Comparison of ENCODE assay signal across 30 mouse cellular contexts in genomic region chr10:93113968-93114367, GRCm38 (mm10). TPM values are rescaled to one million over a fixed set of nuclear protein-coding genes. Genes with fewer than 3 reads are reported as not detected.
DNase-seq lines count a peak whose midpoint lies in the region; ATAC-seq lines count a peak whose summit lies in the region.
"Had no signal": no experiment of that assay in that cellular context is flagged by ENCODE, and none has a peak within 500 bp of the region (broad histone marks: within the 10 kb centered on the region; RNA-seq: fewer than 3 reads in every experiment).

No protein-coding gene starts in this region.

- H3K9me3 ChIP-seq in forebrain, embryonic 16.5 days (ENCODE audit: control insufficient read depth, low read length), result no peaks in the 10 kb centered on the region; the same call in 1 of the 2 replicates
- H3K9me3 ChIP-seq: embryonic facial prominence, embryonic 12.5 days; embryonic facial prominence, embryonic 15.5 days; forebrain, embryonic 12.5 days; forebrain, embryonic 15.5 days; heart, embryonic 12.5 days; heart, embryonic 15.5 days had no signal

- ATAC-seq in forebrain, embryonic 16.5 days, result no peak
- ATAC-seq: activated CD4-positive, CD25-positive, alpha-beta regulatory T cell, adult 4 months; CD4-positive, CD25-positive, alpha-beta regulatory T cell, adult 4 months; forebrain, embryonic 15.5 days; hindbrain, postnatal 0 days; inflammation-experienced regulatory T-cells, adult 6 months; intestine, embryonic 16.5 days; Patski had no signal

- H3K9ac ChIP-seq in forebrain, embryonic 16.5 days (replicated peaks; ENCODE audit: low read depth, low read length), result no peak overlapping the region
- H3K9ac ChIP-seq: embryonic facial prominence, embryonic 12.5 days; embryonic facial prominence, embryonic 15.5 days; forebrain, embryonic 12.5 days; forebrain, embryonic 15.5 days; heart, embryonic 12.5 days; heart, embryonic 15.5 days; hindbrain, embryonic 14.5 days had no signal

- no peaks in the 10 kb centered on the region for H3K4me1 ChIP-seq in forebrain, embryonic 16.5 days (replicated peaks; ENCODE audit: control insufficient read depth, insufficient read depth, low read length)
- H3K4me1 ChIP-seq: embryonic facial prominence, embryonic 12.5 days; embryonic facial prominence, embryonic 15.5 days; forebrain, embryonic 12.5 days; forebrain, embryonic 15.5 days; heart, embryonic 12.5 days; heart, embryonic 15.5 days had no signal

- no peaks in the 10 kb centered on the region for H3K27me3 ChIP-seq in forebrain, embryonic 16.5 days (replicated peaks; ENCODE audit: control insufficient read depth, insufficient read depth, low read length)
- H3K27me3 ChIP-seq: embryonic facial prominence, embryonic 12.5 days; embryonic facial prominence, embryonic 15.5 days; forebrain, embryonic 15.5 days; heart, embryonic 12.5 days; heart, embryonic 15.5 days; Patski had no signal

- H3K4me2 ChIP-seq in forebrain, embryonic 16.5 days (ENCODE audit: low read length), result no peak overlapping the region
- H3K4me2 ChIP-seq: embryonic facial prominence, embryonic 12.5 days; embryonic facial prominence, embryonic 15.5 days; forebrain, embryonic 12.5 days; forebrain, embryonic 15.5 days; heart, embryonic 12.5 days; heart, embryonic 15.5 days; hindbrain, embryonic 14.5 days had no signal

- no peak overlapping the region for H3K4me3 ChIP-seq in forebrain, embryonic 16.5 days (replicated peaks; ENCODE audit: low read length)
- H3K4me3 ChIP-seq: embryonic facial prominence, embryonic 12.5 days; embryonic facial prominence, embryonic 15.5 days; forebrain, embryonic 12.5 days; forebrain, embryonic 15.5 days; heart, embryonic 12.5 days; heart, embryonic 15.5 days had no signal

- no peaks in the 10 kb centered on the region for H3K36me3 ChIP-seq in forebrain, embryonic 16.5 days (ENCODE audit: control insufficient read depth, insufficient read depth)
- H3K36me3 ChIP-seq: embryonic facial prominence, embryonic 12.5 days; embryonic facial prominence, embryonic 15.5 days; forebrain, embryonic 12.5 days; forebrain, embryonic 15.5 days; G1E; heart, embryonic 12.5 days; heart, embryonic 15.5 days had no signal

- 91% methylated on average over 8 of the region's 8 CpGs for WGBS in forebrain, embryonic 16.5 days

- DNase-seq in ES-CJ7 (ENCODE audit: low read depth, low spot score), result peak; percentile 28
- peak; percentile 33 for DNase-seq in ZHBTc4 (ENCODE audit: low read depth, low spot score)
- peak; percentile 71 for DNase-seq in gonadal fat pad, adult 2 months (ENCODE audit: low read depth)
- no peak for DNase-seq in spleen, postnatal 4 days (ENCODE audit: low spot score in 2 of 2)
- no peak for DNase-seq in lung, postnatal 36 days
- DNase-seq: adrenal gland, adult 8-10 months; adrenal gland, postnatal 25 days; cerebellum, adult 18-20 months; cerebellum, adult 9-10 months; cerebellum, postnatal 14 days; gastrocnemius, postnatal 10 days; gastrocnemius, postnatal 36 days; heart, adult 18-20 months; heart, postnatal 10 days; heart, postnatal 4 days had no signal

- no peak overlapping the region for H3K27ac ChIP-seq in forebrain, embryonic 16.5 days (ENCODE audit: low read length)
- H3K27ac ChIP-seq: embryonic facial prominence, embryonic 12.5 days; embryonic facial prominence, embryonic 15.5 days; forebrain, embryonic 12.5 days; forebrain, embryonic 15.5 days; heart, embryonic 15.5 days; hindbrain, embryonic 14.5 days; hindbrain, postnatal 0 days had no signal

RNA-seq across cellular contexts. Expression of gene Cfap54, which starts 32.5 kb away (rescaled TPM):
- 2.9 and 5.9 TPM in 2 replicates for polyA plus RNA-seq in gonadal fat pad, adult 2 months (2012; rRNA removed)
- polyA plus RNA-seq in forebrain, embryonic 16.5 days (2015; fragmentation: Nextera tagmentation; extraction: Ambion mirVana), result 2.2 and 2.3 TPM in 2 replicates

RNA-seq across cellular contexts. Expression of gene Cdk17, which starts 46.7 kb away (rescaled TPM):
- polyA plus RNA-seq in gonadal fat pad, adult 2 months (2012; rRNA removed), result 12.1 and 12.6 TPM in 2 replicates
- 49.9 and 53.6 TPM in 2 replicates for polyA plus RNA-seq in forebrain, embryonic 16.5 days (2015; fragmentation: Nextera tagmentation; extraction: Ambion mirVana)

Comparison
In these comparisons a context has a peak if more than half of its experiments do, and no peak if none do; other contexts are left out.
1. DNase-seq: peak in ES-CJ7 (single experiment), ZHBTc4 (single experiment) and gonadal fat pad, adult 2 months (single experiment); none in spleen, postnatal 4 days (0 of 2) and lung, postnatal 36 days (single experiment).